Mouse (Mus musculus): ENCODE measurements at regions not wholly inside any gene's neighbourhood (a gene's known extent, or its start where the extent isn't known, plus 50 kb on each side); places are given as distances from the start of the nearest gene placed in this dataset.

DNA sequence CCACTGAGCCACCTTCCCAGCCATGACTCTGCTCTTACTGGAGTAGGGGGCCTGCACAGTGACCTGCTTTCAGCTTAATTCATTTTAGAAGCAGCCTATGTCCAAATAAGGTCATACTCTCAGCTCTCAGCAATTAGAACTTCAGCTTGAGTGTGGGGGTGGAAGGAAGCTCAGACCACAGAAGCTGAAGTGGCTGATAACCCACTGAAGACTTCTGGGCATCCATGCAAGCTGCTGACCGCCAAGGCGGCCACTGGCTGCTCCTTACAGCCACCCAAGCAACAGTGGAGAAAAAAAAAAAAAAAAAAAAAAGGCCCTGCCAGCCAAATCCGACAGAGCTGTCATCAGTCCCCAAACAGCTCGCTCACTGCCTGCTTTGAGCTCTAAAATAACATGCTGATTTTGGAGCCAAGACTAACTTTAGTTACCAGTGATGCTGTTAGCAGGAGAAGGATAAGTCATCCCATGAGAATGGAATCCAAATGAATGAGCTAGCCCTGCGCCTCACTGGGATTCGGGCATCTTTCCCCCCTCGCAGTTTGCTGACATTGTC, 133.0 kb upstream of the Hs6st1 start:
- peaks cover 0 to 3% of the 10 kb centered on the region in 2 experiments; a peak in 2 of 4 replicates for H3K4me1 ChIP-seq (ENCODE audit: control insufficient read depth in 2 of 2, insufficient read depth in 2 of 2, low read length in 2 of 2, poor library complexity in 1 of 2)
- H3K36me3 ChIP-seq (ENCODE audit: control insufficient read depth, insufficient read depth, low read length, poor library complexity, severe bottlenecking), result no peaks in the 10 kb centered on the region
- no peaks in the 10 kb centered on the region for H3K9me3 ChIP-seq (ENCODE audit: control insufficient read depth, insufficient read depth, low read depth, low read length)
- in situ Hi-C loops (cut with MboI; ENCODE audit: low sequenced_read_pairs in 2 of 2, unreplicated experiment in 2 of 2), result no loop called here
- no peak for DNase-seq (ENCODE audit: low read depth, low spot score)
- no peak overlapping the region for H3K27ac ChIP-seq (ENCODE audit: insufficient read depth, low read depth, low read length, poor library complexity, severe bottlenecking)
- TF ChIP-seq ZC3H11A (IDR thresholded peaks at IDR 0.05; ENCODE audit: borderline replicate concordance, low read depth, low read length) (no peak), MAFK (IDR thresholded peaks at IDR 0.05; ENCODE audit: insufficient read depth, low read depth, low read length) (no peak), ZNF384 (IDR thresholded peaks at IDR 0.05; ENCODE audit: low read depth, low read length) (no peak), HCFC1 (IDR thresholded peaks at IDR 0.05; ENCODE audit: borderline replicate concordance, insufficient read depth, low read length) (no peak), CHD2 (IDR thresholded peaks at IDR 0.05; ENCODE audit: low read depth, low read length) (no peak)
- H3K9ac ChIP-seq (ENCODE audit: insufficient read depth, low read depth, low read length, poor library complexity, severe bottlenecking), result no peak overlapping the region
- no peak overlapping the region for H3K4me3 ChIP-seq (ENCODE audit: insufficient read depth in 1 of 2, low read depth in 1 of 2, low read length in 2 of 2, poor library complexity in 1 of 2, severe bottlenecking in 1 of 2)

- in situ Hi-C loops (cut with MboI; ENCODE audit: low sequenced_read_pairs in 2 of 2, unreplicated experiment in 2 of 2), result no loop called here
- H3K4me1 ChIP-seq (ENCODE audit: control insufficient read depth in 2 of 2, insufficient read depth in 2 of 2, low read length in 2 of 2, poor library complexity in 1 of 2), result no peaks in the 10 kb centered on the region
These were observed 131.7 kb upstream of the Hs6st1 start for GRCm38 (mm10) chr1:35936362-35937093.

DNA sequence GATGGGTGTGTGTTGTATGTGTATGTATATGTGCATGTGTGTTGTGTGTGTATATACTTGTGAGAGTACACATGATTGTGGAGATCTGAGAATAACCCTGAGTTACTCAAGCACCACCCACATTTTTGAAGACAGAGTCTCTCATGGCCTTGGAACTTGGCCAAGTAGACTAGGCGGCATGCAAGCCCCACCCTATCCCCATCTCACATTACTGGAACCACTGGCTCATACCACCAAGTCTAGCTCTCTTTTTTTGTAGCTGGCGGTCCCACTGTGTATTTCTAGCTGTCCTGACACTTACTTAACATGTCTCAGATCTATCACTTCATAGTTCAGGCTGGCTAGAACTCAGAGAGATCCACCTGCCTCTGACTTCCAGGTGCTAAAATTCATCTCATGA, 128.0 kb upstream of the Hs6st1 start:
- no peaks in the 10 kb centered on the region for H3K36me3 ChIP-seq (ENCODE audit: control insufficient read depth, insufficient read depth, low read length, poor library complexity, severe bottlenecking)
- no peak for DNase-seq (ENCODE audit: low read depth, low spot score)
- peaks cover 4 to 18% of the 10 kb centered on the region in 2 experiments; a peak in 2 of 4 replicates for H3K4me1 ChIP-seq (ENCODE audit: control insufficient read depth in 2 of 2, insufficient read depth in 2 of 2, low read length in 2 of 2, poor library complexity in 1 of 2)
- H3K27ac ChIP-seq (ENCODE audit: insufficient read depth, low read depth, low read length, poor library complexity, severe bottlenecking), result no peak overlapping the region
- H3K4me3 ChIP-seq (ENCODE audit: insufficient read depth in 1 of 2, low read depth in 1 of 2, low read length in 2 of 2, poor library complexity in 1 of 2, severe bottlenecking in 1 of 2), result no peak overlapping the region
- no peaks in the 10 kb centered on the region for H3K9me3 ChIP-seq (ENCODE audit: control insufficient read depth, insufficient read depth, low read depth, low read length)
- in situ Hi-C loops (cut with MboI; ENCODE audit: low sequenced_read_pairs in 2 of 2, unreplicated experiment in 2 of 2), result no loop called here
- no peak for TF ChIP-seq MAFK (IDR thresholded peaks at IDR 0.05; ENCODE audit: insufficient read depth, low read depth, low read length)
- TF ChIP-seq ZNF384 (IDR thresholded peaks at IDR 0.05; ENCODE audit: low read depth, low read length), result no peak
- TF ChIP-seq CHD2 (IDR thresholded peaks at IDR 0.05; ENCODE audit: low read depth, low read length), result no peak
- TF ChIP-seq ZC3H11A (IDR thresholded peaks at IDR 0.05; ENCODE audit: borderline replicate concordance, low read depth, low read length), result no peak
- TF ChIP-seq HCFC1 (IDR thresholded peaks at IDR 0.05; ENCODE audit: borderline replicate concordance, insufficient read depth, low read length), result no peak
- no peak overlapping the region for H3K9ac ChIP-seq (ENCODE audit: insufficient read depth, low read depth, low read length, poor library complexity, severe bottlenecking)

More at GRCm38 (mm10) chr1:35936362-35937093, 131.7 kb upstream of the Hs6st1 start:
- Histone ChIP-seq H3K9ac (ENCODE audit: insufficient read depth, low read depth, low read length, poor library complexity, severe bottlenecking) (no peak overlapping the region), H3K4me3 (ENCODE audit: insufficient read depth in 1 of 2, low read depth in 1 of 2, low read length in 2 of 2, poor library complexity in 1 of 2, severe bottlenecking in 1 of 2) (no peak overlapping the region), H3K36me3 (ENCODE audit: control insufficient read depth, insufficient read depth, low read length, poor library complexity, severe bottlenecking) (no peaks in the 10 kb centered on the region), H3K9me3 (ENCODE audit: control insufficient read depth, insufficient read depth, low read depth, low read length) (no peaks in the 10 kb centered on the region), H3K27ac (ENCODE audit: insufficient read depth, low read depth, low read length, poor library complexity, severe bottlenecking) (no peak overlapping the region)
- TF ChIP-seq ZNF384 (IDR thresholded peaks at IDR 0.05; ENCODE audit: low read depth, low read length), result no peak
- no peak for TF ChIP-seq CHD2 (IDR thresholded peaks at IDR 0.05; ENCODE audit: low read depth, low read length)
- TF ChIP-seq MAFK (IDR thresholded peaks at IDR 0.05; ENCODE audit: insufficient read depth, low read depth, low read length), result no peak
- TF ChIP-seq ZC3H11A (IDR thresholded peaks at IDR 0.05; ENCODE audit: borderline replicate concordance, low read depth, low read length), result no peak
- TF ChIP-seq HCFC1 (IDR thresholded peaks at IDR 0.05; ENCODE audit: borderline replicate concordance, insufficient read depth, low read length), result no peak
- DNase-seq (ENCODE audit: low read depth, low spot score), result no peak

DNA sequence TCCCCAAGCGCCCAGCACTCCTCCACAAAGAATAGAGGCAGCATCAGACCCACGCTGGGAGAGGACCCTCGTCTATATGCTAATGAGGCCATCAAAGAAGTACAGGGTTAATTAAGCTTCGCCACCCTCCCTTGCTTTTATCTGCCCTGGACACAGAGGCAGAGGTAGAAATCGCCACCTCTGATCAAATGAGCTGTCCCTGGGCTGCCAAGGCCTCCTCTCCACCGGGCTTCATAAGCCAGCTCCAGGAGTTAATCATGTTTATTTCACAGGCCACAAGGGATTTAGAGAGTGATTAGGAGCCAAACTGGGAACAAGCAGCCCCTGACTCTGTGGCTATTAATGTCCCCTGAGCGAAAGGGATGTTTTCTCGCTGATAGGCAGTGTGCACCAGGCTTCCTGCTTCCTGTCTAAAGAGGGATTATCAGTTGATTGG, 126.5 kb upstream of the Hs6st1 start:
- DNase-seq (ENCODE audit: low read depth, low spot score), result no peak
- Histone ChIP-seq H3K9me3 (ENCODE audit: control insufficient read depth, insufficient read depth, low read depth, low read length) (no peaks in the 10 kb centered on the region), H3K4me1 (ENCODE audit: control insufficient read depth in 2 of 2, insufficient read depth in 2 of 2, low read length in 2 of 2, poor library complexity in 1 of 2) (peaks cover 4 to 19% of the 10 kb centered on the region in 2 experiments; a peak in 2 of 4 replicates), H3K27ac (ENCODE audit: insufficient read depth, low read depth, low read length, poor library complexity, severe bottlenecking) (no peak overlapping the region), H3K9ac (ENCODE audit: insufficient read depth, low read depth, low read length, poor library complexity, severe bottlenecking) (no peak overlapping the region), H3K4me3 (ENCODE audit: insufficient read depth in 1 of 2, low read depth in 1 of 2, low read length in 2 of 2, poor library complexity in 1 of 2, severe bottlenecking in 1 of 2) (no peak overlapping the region), H3K36me3 (ENCODE audit: control insufficient read depth, insufficient read depth, low read length, poor library complexity, severe bottlenecking) (no peaks in the 10 kb centered on the region)
- TF ChIP-seq ZNF384 (IDR thresholded peaks at IDR 0.05; ENCODE audit: low read depth, low read length) (no peak), HCFC1 (IDR thresholded peaks at IDR 0.05; ENCODE audit: borderline replicate concordance, insufficient read depth, low read length) (no peak), CHD2 (IDR thresholded peaks at IDR 0.05; ENCODE audit: low read depth, low read length) (no peak), ZC3H11A (IDR thresholded peaks at IDR 0.05; ENCODE audit: borderline replicate concordance, low read depth, low read length) (no peak), MAFK (IDR thresholded peaks at IDR 0.05; ENCODE audit: insufficient read depth, low read depth, low read length) (no peak)
- in situ Hi-C loops (cut with MboI; ENCODE audit: low sequenced_read_pairs in 2 of 2, unreplicated experiment in 2 of 2), result no loop called here
